Mouse (Mus musculus) gastrocnemius, adult 2 months (tissue): ENCODE results near the gene Lefty2. TPM values are rescaled to one million over a fixed set of nuclear protein-coding genes. Genes with fewer than 3 reads are reported as not detected.

ENCODE experiments used
- DNase-seq: peaks from one replicate; pipeline ENCODE4 v3.0.0; 2022
- H3K27ac ChIP-seq: fragments of 200-600 bp; 2 replicates; pipeline ENCODE4 v1.8.1; 2022; ENCODE audit warnings: mild to moderate bottlenecking
- H3K4me3 ChIP-seq: fragments of 200-600 bp; 2 replicates; pipeline ENCODE4 v1.8.1; 2022; ENCODE audit warnings: mild to moderate bottlenecking, moderate library complexity
- CTCF ChIP-seq: fragments of 200-600 bp; IDR thresholded peaks from 2 replicates; pipeline ENCODE4 v1.8.1; 2022; ENCODE audit warnings: antibody characterized with exemption, mild to moderate bottlenecking, moderate library complexity
- intact Hi-C: fragments of 180-260 bp; cut with DNase I; formaldehyde crosslinking; loops from one replicate; pipeline ENCODE4 v1.15.1; 2025
- total RNA-seq, 2 experiments: library from RNA; stranded (reverse); gene quantifications; 2 replicates each; pipeline ENCODE4 v1.2.3; 2021

The Lefty2 gene
- total RNA-seq, 2 experiments from 2014 or later, result not detected

DNA sequence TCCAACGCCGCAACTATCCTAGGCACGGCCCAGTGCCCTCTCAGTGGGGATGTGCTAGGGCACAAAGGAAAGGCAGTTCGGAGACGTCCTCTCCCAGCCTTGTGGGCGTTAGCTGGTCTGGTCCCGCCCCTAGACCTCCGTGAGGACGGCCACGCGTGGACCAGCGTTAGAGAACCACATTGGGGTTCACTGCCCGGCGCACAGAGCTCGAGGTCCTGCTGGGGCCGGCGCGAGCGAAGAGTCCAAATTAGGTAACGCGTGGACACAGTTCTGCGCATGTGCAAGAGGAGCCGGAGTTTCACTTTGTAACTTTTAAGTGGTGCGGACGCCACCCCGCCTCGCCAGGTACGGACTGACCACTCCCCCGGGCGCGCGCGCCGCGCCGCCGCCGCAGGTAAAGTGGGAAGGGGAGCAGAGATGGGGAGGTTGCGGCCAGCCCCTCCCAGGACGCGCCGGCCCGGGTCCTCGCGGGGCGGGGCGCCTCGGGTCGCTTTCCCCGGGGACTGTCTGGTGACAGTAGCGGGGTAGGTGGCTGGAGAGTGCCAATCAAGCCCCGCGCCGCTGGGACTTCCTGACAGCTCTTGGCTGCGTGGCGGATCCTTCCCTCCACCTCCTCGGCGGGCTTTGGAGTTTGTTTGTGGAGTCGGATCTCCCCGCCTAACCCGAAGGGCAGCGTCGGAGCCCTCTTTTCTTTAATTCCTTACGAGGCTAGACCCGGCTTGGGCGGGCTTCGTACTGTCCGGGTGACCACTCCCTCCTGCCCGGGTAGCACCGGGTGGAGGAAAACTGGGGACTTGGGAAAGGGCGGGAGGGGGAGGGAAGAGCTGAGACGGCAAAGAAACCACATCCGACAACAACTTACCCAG, 49.5 kb downstream of the Lefty2 start, which contains the start of gene Tmem63a:
TSS of gene Tmem63a (plus strand) at position 179 of the 866 bp plus-strand sequence.
- intact Hi-C loops, result loop anchor here (5.0 kb wide), 1 partner anchor 40 kb away; the partner anchor contains the start of gene Pycr2
- peak within 1 kb of the TSS; percentile 97 for H3K27ac ChIP-seq
- TF ChIP-seq CTCF, result no peak

DNA sequence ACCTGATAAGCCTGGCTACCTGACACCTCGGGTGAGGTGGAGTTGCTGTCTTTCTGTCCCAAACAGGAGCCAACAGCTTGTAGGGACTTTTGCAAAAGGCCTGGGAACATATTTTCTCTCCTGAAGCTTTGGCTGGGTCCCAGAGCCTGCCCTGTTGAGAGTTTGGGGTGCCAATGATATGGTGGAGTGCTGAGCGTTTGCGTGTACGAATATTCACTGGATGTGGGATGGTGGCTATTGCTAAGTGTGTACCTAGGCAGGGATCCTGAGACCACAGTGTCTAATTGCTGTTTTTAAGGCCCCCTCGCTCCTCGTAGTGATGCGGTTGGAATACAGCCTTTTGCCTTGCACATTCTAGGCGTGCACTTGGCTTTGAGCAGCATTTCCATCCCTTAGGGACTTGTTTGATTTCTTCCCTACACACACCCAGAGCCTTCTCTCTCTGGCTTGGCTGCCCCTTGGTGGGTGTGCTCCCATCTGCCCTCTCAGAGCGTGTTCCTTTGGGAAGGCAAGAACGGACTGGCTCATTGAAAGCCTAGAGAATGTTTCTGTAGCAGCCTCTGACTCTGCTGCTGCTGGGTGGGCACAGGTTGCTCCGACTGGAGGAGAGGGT, 50.2 kb downstream of the Lefty2 start:
- intact Hi-C loops, result loop anchor here (5.0 kb wide), 1 partner anchor 41 kb away; the partner anchor contains the start of gene Pycr2
- DNase-seq, result peak; percentile 54
- no peak for TF ChIP-seq CTCF
- Histone ChIP-seq H3K27ac (peak overlapping the region; percentile 97), H3K4me3 (peak overlapping the region; percentile 96)

More for the DNA sequence above, 49.5 kb downstream of the Lefty2 start, which contains the start of gene Tmem63a:
- H3K4me3 ChIP-seq, result peak within 1 kb of the TSS; percentile 96
- DNase-seq, result peak; percentile 89

DNA sequence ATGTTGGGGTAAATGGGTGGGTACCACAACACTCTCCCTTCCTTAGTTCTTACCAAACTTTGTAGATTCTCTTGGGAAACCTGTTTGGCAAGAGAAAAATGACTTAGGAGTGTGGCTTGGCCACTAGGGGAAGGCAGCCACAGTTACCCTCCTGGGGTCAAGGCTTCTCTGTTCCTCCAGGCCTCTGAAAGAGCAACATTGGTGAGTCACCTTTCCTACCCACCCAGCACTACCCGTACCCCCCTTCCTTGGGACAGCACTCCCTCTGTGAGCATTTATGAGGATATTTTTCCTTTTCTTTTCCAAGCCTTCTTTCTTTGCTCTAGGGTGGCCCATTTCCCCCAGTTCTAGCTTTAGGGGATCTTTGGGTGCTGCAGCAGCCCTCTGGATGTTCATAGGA, 51.0 kb downstream of the Lefty2 start:
- peak overlapping the region; percentile 96 for H3K4me3 ChIP-seq
- intact Hi-C loops, result loop anchor here (5.0 kb wide), 1 partner anchor 42 kb away; the partner anchor contains the start of gene Pycr2
- no peak for DNase-seq
- peak; percentile 5; the same call in 1 of the 2 replicates for TF ChIP-seq CTCF
- H3K27ac ChIP-seq, result peak overlapping the region; percentile 97

DNA sequence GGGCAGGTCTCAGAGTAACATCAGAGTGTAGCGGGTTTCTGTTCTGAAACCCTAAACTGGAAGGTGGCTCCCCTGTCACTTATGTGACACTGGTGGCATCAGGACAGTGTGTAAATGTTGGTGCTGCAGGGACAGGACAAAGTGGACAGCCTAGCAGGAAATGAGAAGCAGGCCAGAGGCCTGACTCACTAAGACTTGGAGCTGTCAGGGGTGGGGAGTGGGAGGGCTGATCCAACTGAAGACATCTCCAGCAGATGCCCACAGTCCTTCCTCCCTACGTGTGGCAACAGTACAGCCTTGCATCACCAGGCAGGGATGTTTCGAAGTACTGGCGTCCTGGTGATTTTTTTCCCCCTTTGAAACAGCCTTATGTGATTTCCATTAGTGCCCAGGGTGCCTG, 51.6 kb downstream of the Lefty2 start:
- peak overlapping the region; percentile 97 for H3K27ac ChIP-seq
- intact Hi-C loops, result loop anchor here (5.0 kb wide), 1 partner anchor 42 kb away; the partner anchor contains the start of gene Pycr2
- H3K4me3 ChIP-seq, result peak overlapping the region; percentile 96; the same call in 1 of the 2 replicates
- TF ChIP-seq CTCF, result no peak
- no peak for DNase-seq

DNA sequence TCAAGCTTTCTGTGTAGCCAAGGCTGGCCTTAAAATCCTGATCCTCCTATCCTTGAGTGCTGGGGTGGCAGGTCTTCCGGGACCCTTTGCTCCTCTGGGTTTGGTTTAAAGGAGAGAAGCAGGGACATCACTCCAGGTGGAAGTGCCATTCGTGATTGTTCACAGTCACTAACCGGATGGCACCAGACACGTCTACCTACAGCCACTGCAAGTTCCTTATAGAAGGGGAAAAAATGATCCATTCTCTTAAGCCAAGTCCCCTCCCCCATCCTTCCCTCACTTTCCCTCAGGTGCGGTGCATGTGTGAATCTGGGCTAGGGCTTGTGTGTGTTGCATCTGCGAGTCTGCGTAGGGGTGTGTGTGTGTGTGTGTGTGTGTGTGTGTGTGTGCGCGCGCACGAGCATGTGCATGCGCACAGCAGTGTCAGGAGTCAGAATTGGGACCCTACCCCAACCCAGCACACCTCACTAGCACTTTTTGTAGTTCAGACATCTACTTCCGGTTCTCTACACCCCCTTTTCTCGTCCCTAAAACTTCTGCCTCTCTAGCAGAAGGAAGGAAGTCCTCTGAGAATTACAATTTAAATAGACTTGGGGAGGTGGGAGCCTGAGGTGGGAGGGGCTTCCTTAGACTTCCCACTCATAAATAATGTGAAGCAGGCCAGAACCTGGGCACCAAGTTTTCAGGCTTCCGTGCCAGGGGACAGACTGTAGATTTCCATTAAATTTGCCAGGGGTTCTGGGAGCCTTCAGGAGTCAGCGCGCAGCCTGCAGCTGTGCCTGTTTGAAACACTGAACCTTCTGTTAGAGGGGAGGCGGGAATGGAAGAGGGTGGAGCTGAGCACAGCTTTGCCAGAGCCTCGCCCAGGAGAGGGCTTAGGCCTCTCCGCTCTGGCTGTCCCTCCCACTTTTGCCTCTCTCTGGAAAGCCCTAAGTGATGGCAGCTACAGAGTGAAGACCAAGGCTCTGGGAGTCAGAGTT, 52.4 kb downstream of the Lefty2 start:
- no peak for TF ChIP-seq CTCF
- H3K27ac ChIP-seq, result peak overlapping the region; percentile 97
- H3K4me3 ChIP-seq, result peak overlapping the region; percentile 42
- intact Hi-C loops, result no loop called here
- DNase-seq, result peak; percentile 77

DNA sequence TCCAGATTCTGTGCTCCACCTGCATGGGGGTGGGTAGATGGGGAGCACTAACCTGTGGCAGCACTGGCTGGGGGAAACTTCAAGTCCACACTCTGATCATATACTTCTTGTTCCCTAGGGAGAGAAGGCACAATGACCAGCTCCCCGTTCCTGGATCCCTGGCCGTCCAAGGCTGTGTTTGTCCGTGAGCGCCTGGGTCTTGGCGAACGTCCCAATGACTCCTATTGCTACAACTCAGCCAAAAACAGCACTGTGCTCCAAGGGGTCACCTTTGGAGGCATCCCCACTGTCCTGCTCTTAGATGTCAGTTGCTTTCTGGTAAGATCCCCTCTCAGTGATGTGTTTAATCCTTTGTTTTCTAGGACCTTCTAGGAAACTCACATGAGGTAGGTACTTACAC, 53.5 kb downstream of the Lefty2 start:
- TF ChIP-seq CTCF, result no peak

More for the DNA sequence above, 53.5 kb downstream of the Lefty2 start:
- intact Hi-C loops, result no loop called here
- DNase-seq, result no peak
- Histone ChIP-seq H3K27ac (peak overlapping the region; percentile 97), H3K4me3 (no peak overlapping the region)

Other genes starting within 250 kb of the Lefty2 start
- gene Mixl1, start 196.1 kb upstream of the Lefty2 start, total RNA-seq, result not detected
- 10 to 100 TPM; 13.8 to 16.0 TPM for gene Acbd3, start 167.1 kb upstream of the Lefty2 start, total RNA-seq
- gene H3f3a, start 79.2 kb upstream of the Lefty2 start, total RNA-seq, result 100 to 1,000 TPM; 314 to 379 TPM
- gene Sde2, start 42.0 kb upstream of the Lefty2 start, total RNA-seq, result 1 to 10 TPM; 7.4 to 7.8 TPM
- gene Pycr2, start 11.2 kb downstream of the Lefty2 start, total RNA-seq, result 10 to 100 TPM; 10.3 to 11.7 TPM
- under 1 TPM; 0.22 to 0.33 TPM for gene Lefty1, start 41.9 kb downstream of the Lefty2 start, total RNA-seq
- 10 to 100 TPM; 13.9 to 14.5 TPM for gene Tmem63a, start 49.2 kb downstream of the Lefty2 start, total RNA-seq
- gene Ephx1, start 127.8 kb downstream of the Lefty2 start, total RNA-seq, result 10 to 100 TPM; 14.8 to 17.4 TPM
- gene 9130409I23Rik, start 158.1 kb downstream of the Lefty2 start, total RNA-seq, result not detected